Mouse (Mus musculus) embryonic facial prominence, embryonic 14.5 days (tissue): ENCODE measurements at regions not wholly inside any gene's neighbourhood (a gene's known extent, or its start where the extent isn't known, plus 50 kb on each side); places are given as distances from the start of the nearest gene placed in this dataset.
A peak's percentile ranks its signal among the peaks of the same experiment; 100 is the strongest.

Experiments used
- ATAC-seq: fragments of 200-750 bp; cut with Nextera tagmentation; 2 replicates; pipeline ENCODE4 v1.8.0; 2017; ENCODE audit warnings: low read depth, moderate number of reproducible peaks, moderate TSS enrichment
- DNase-seq: peaks from one replicate; pipeline ENCODE4 v3.0.0-alpha.2; 2015; ENCODE audit warnings: low spot score
- H3K27ac ChIP-seq: fragments of 300-500 bp; sonication (generic); replicated peaks from 2 replicates; pipeline ENCODE4 v1.5.1; 2014; ENCODE audit warnings: low read depth, mild to moderate bottlenecking, low read length, moderate library complexity
- H3K27me3 ChIP-seq: fragments of 300-500 bp; sonication (generic); replicated peaks from 2 replicates; pipeline ENCODE4 v1.6.1; 2014; ENCODE audit warnings: low read length; ENCODE audit not compliant: control insufficient read depth, insufficient read depth
- H3K36me3 ChIP-seq: fragments of 300-500 bp; sonication (generic); 2 replicates; pipeline ENCODE4 v1.6.1; 2014; ENCODE audit warnings: low read length, mixed read lengths; ENCODE audit not compliant: control insufficient read depth, insufficient read depth
- H3K4me1 ChIP-seq: fragments of 300-500 bp; sonication (generic); 2 replicates; pipeline ENCODE4 v1.6.1; 2014; ENCODE audit warnings: antibody characterized with exemption, low read length; ENCODE audit not compliant: control insufficient read depth, insufficient read depth
- H3K4me2 ChIP-seq: fragments of 300-500 bp; sonication (generic); 2 replicates; pipeline ENCODE4 v1.6.1; 2014; ENCODE audit warnings: low read depth, mild to moderate bottlenecking, low read length, moderate library complexity, mixed read lengths
- H3K4me3 ChIP-seq: fragments of 300-500 bp; sonication (generic); 2 replicates; pipeline ENCODE4 v1.5.1; 2014; ENCODE audit warnings: low read depth, mild to moderate bottlenecking, low read length
- H3K9ac ChIP-seq: fragments of 300-500 bp; sonication (generic); 2 replicates; pipeline ENCODE4 v1.6.1; 2014; ENCODE audit warnings: low read depth, mild to moderate bottlenecking, low read length, moderate library complexity, mixed read lengths
- H3K9me3 ChIP-seq: fragments of 300-500 bp; sonication (generic); 2 replicates; pipeline ENCODE4 v1.6.1; 2016; ENCODE audit warnings: low read length; ENCODE audit not compliant: control insufficient read depth
- WGBS: fragments of 180-500 bp; shearing (Covaris S2); extraction: QIAGEN DNeasy Blood & Tissue Kit; methylation state at CpG from one replicate; pipeline ENCODE4 v1.1.7; 2014; 5-methylcytosine and 5-hydroxymethylcytosine counted together

GRCm38 (mm10) chr13:11490766-11491165, 616.0 kb downstream of the Ryr2 start:
- Histone ChIP-seq H3K4me2 (no peak overlapping the region), H3K4me1 (no peaks in the 10 kb centered on the region), H3K9me3 (no peaks in the 10 kb centered on the region), H3K27me3 (no peaks in the 10 kb centered on the region), H3K4me3 (no peak overlapping the region), H3K36me3 (no peaks in the 10 kb centered on the region), H3K9ac (no peak overlapping the region), H3K27ac (no peak overlapping the region)
- no peak for ATAC-seq
- DNase-seq, result no peak
- 84% methylated on average over 3 of the region's 3 CpGs for WGBS

- 58% methylated on average over 1 of the region's 1 CpGs for WGBS
- ATAC-seq (no peak), DNase-seq (peak; percentile 13)
- Histone ChIP-seq H3K9me3 (no peaks in the 10 kb centered on the region), H3K9ac (no peak overlapping the region), H3K27ac (no peak overlapping the region), H3K4me3 (no peak overlapping the region), H3K27me3 (no peaks in the 10 kb centered on the region), H3K4me2 (no peak overlapping the region), H3K4me1 (no peaks in the 10 kb centered on the region), H3K36me3 (no peaks in the 10 kb centered on the region)
Measured at GRCm38 (mm10) chr13:11483142-11483541, 623.6 kb downstream of the Ryr2 start.

GRCm38 (mm10) chr13:11482701-11483100, 624.0 kb downstream of the Ryr2 start:
- Histone ChIP-seq H3K4me2 (no peak overlapping the region), H3K9ac (no peak overlapping the region), H3K27ac (no peak overlapping the region), H3K4me3 (no peak overlapping the region), H3K4me1 (no peaks in the 10 kb centered on the region), H3K27me3 (no peaks in the 10 kb centered on the region), H3K36me3 (no peaks in the 10 kb centered on the region), H3K9me3 (no peaks in the 10 kb centered on the region)
- 53% methylated on average over 3 of the region's 3 CpGs for WGBS
- no peak for ATAC-seq
- DNase-seq, result peak; percentile 0

GRCm38 (mm10) chr13:11460251-11460650, 646.5 kb downstream of the Ryr2 start:
- no peaks in the 10 kb centered on the region for H3K9me3 ChIP-seq
- no peaks in the 10 kb centered on the region for H3K36me3 ChIP-seq
- no peaks in the 10 kb centered on the region for H3K4me1 ChIP-seq
- H3K9ac ChIP-seq, result no peak overlapping the region
- WGBS, result 79% methylated on average over 2 of the region's 2 CpGs
- no peak overlapping the region for H3K4me2 ChIP-seq
- no peak overlapping the region for H3K4me3 ChIP-seq
- no peaks in the 10 kb centered on the region for H3K27me3 ChIP-seq
- DNase-seq (no peak), ATAC-seq (no peak)
- H3K27ac ChIP-seq, result no peak overlapping the region

- Histone ChIP-seq H3K9ac (no peak overlapping the region), H3K27ac (no peak overlapping the region), H3K4me1 (no peaks in the 10 kb centered on the region), H3K36me3 (no peaks in the 10 kb centered on the region), H3K4me2 (no peak overlapping the region), H3K4me3 (no peak overlapping the region), H3K27me3 (no peaks in the 10 kb centered on the region), H3K9me3 (no peaks in the 10 kb centered on the region)
- DNase-seq, result no peak
- WGBS, result 72% methylated on average over 3 of the region's 3 CpGs
- no peak for ATAC-seq
Measured at GRCm38 (mm10) chr13:11455113-11455512, 651.6 kb downstream of the Ryr2 start.

- H3K36me3 ChIP-seq, result no peaks in the 10 kb centered on the region
- H3K9ac ChIP-seq, result no peak overlapping the region
- no peak overlapping the region for H3K27ac ChIP-seq
- DNase-seq (peak; percentile 6), ATAC-seq (no peak; the same call in 1 of the 2 replicates)
- H3K4me3 ChIP-seq, result no peak overlapping the region
- no peaks in the 10 kb centered on the region for H3K9me3 ChIP-seq
- H3K4me2 ChIP-seq, result no peak overlapping the region
- no peaks in the 10 kb centered on the region for H3K27me3 ChIP-seq
- no peaks in the 10 kb centered on the region for H3K4me1 ChIP-seq
- WGBS, result 76% methylated on average over 2 of the region's 2 CpGs
Measured at GRCm38 (mm10) chr13:11452448-11452847, 654.3 kb downstream of the Ryr2 start.

GRCm38 (mm10) chr13:11432465-11433339, 674.0 kb downstream of the Ryr2 start:
- Histone ChIP-seq H3K4me3 (no peak overlapping the region), H3K4me1 (no peaks in the 10 kb centered on the region), H3K9ac (no peak overlapping the region), H3K9me3 (no peaks in the 10 kb centered on the region), H3K36me3 (no peaks in the 10 kb centered on the region), H3K4me2 (no peak overlapping the region), H3K27me3 (no peaks in the 10 kb centered on the region), H3K27ac (no peak overlapping the region)
- WGBS, result 65% methylated on average over 7 of the region's 7 CpGs
- DNase-seq (peak; percentile 82), ATAC-seq (peak; percentile 82)

- Histone ChIP-seq H3K4me3 (no peak overlapping the region), H3K4me2 (no peak overlapping the region), H3K36me3 (no peaks in the 10 kb centered on the region), H3K27ac (no peak overlapping the region), H3K9ac (no peak overlapping the region), H3K9me3 (no peaks in the 10 kb centered on the region), H3K27me3 (no peaks in the 10 kb centered on the region), H3K4me1 (no peaks in the 10 kb centered on the region)
- DNase-seq (no peak), ATAC-seq (no peak)
Measured at GRCm38 (mm10) chr13:11426820-11427219, 679.9 kb downstream of the Ryr2 start.

GRCm38 (mm10) chr13:11392027-11392426, 714.7 kb downstream of the Ryr2 start:
- H3K4me3 ChIP-seq, result no peak overlapping the region
- H3K27ac ChIP-seq, result no peak overlapping the region
- 0 out of 2 replicates have a peak, but pooled peaks cover 3% of the 10 kb centered on the region for H3K9me3 ChIP-seq
- ATAC-seq (no peak), DNase-seq (no peak)
- no peak overlapping the region for H3K9ac ChIP-seq
- H3K4me1 ChIP-seq, result no peaks in the 10 kb centered on the region
- H3K27me3 ChIP-seq, result no peaks in the 10 kb centered on the region
- 54% methylated on average over 2 of the region's 2 CpGs for WGBS
- no peak overlapping the region for H3K4me2 ChIP-seq
- no peaks in the 10 kb centered on the region for H3K36me3 ChIP-seq
